Mouse (Mus musculus): ENCODE measurements around the gene Fam243. TPM values are rescaled to one million over a fixed set of nuclear protein-coding genes. Genes with fewer than 3 reads are reported as not detected.

The Fam243 gene
- polyA plus RNA-seq, 1 experiment from 2014 or later = not detected

- no peak overlapping the region for H3K9ac ChIP-seq (replicated peaks)
- no peaks in the 10 kb centered on the region for H3K4me1 ChIP-seq
- no peak overlapping the region for H3K4me2 ChIP-seq
- no peak for ATAC-seq (ENCODE audit: low FRiP score)
- H3K27ac ChIP-seq (replicated peaks) = no peak overlapping the region
- H3K36me3 ChIP-seq = no peaks in the 10 kb centered on the region
- no peaks in the 10 kb centered on the region for H3K27me3 ChIP-seq (replicated peaks)
- H3K4me3 ChIP-seq (replicated peaks) = no peak overlapping the region
- 65% methylated on average over 12 of the region's 12 CpGs for WGBS
- H3K9me3 ChIP-seq (replicated peaks) = no peaks in the 10 kb centered on the region
Observed at GRCm38 (mm10) chr16:92294267-92294970, 26.8 kb downstream of the Fam243 start.

- no peak for ATAC-seq (ENCODE audit: low FRiP score)
- Histone ChIP-seq H3K36me3 (no peaks in the 10 kb centered on the region), H3K4me2 (no peak within 1 kb of the TSS), H3K9me3 (replicated peaks) (no peaks in the 10 kb centered on the region), H3K27ac (replicated peaks) (no peak within 1 kb of the TSS), H3K4me1 (no peaks in the 10 kb centered on the region), H3K4me3 (replicated peaks) (no peak within 1 kb of the TSS), H3K27me3 (replicated peaks) (no peaks in the 10 kb centered on the region), H3K9ac (replicated peaks) (no peak within 1 kb of the TSS)
- WGBS = 83% methylated on average over 10 of the region's 10 CpGs
Observed at GRCm38 (mm10) chr16:92292101-92292500, 29.1 kb downstream of the Fam243 start, which contains the start of gene Kcne2. Kcne2 (plus strand) TSS chr16:92292389.

GRCm38 (mm10) chr16:92290045-92290444 is 31.2 kb downstream of the Fam243 start:
- Histone ChIP-seq H3K9me3 (replicated peaks) (no peaks in the 10 kb centered on the region), H3K27me3 (replicated peaks) (no peaks in the 10 kb centered on the region), H3K4me2 (no peak overlapping the region), H3K36me3 (no peaks in the 10 kb centered on the region), H3K9ac (replicated peaks) (no peak overlapping the region), H3K4me3 (replicated peaks) (no peak overlapping the region), H3K4me1 (no peaks in the 10 kb centered on the region), H3K27ac (replicated peaks) (no peak overlapping the region)
- no peak for ATAC-seq (ENCODE audit: low FRiP score)

DNA sequence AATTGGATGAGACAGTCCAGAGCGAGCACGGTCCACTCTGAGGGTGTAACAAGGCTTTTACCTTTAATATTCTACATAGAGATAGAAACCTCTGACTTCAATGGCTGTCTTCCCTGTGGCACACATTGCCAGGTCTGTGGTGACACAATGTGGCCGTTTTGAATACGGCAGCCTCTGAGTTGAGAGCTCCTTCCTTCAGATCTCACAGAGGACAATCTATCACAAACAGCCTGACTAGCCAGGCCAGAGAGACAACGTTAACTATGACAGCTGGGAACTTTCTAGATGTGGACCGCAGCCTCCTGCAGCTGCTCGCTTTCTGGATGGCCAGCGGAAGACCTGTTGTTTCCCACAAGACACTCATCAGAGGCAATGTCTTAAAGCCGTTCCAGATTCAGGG is 32.5 kb downstream of the Fam243 start:
- Histone ChIP-seq H3K36me3 (no peaks in the 10 kb centered on the region), H3K4me2 (no peak overlapping the region), H3K27me3 (replicated peaks) (no peaks in the 10 kb centered on the region), H3K4me3 (replicated peaks) (no peak overlapping the region), H3K4me1 (no peaks in the 10 kb centered on the region), H3K9me3 (replicated peaks) (no peaks in the 10 kb centered on the region), H3K27ac (replicated peaks) (no peak overlapping the region), H3K9ac (replicated peaks) (no peak overlapping the region)
- peak; percentile 35; the same call in 1 of the 2 replicates for ATAC-seq (ENCODE audit: low FRiP score)
- WGBS = 86% methylated on average over 9 of the region's 9 CpGs

DNA sequence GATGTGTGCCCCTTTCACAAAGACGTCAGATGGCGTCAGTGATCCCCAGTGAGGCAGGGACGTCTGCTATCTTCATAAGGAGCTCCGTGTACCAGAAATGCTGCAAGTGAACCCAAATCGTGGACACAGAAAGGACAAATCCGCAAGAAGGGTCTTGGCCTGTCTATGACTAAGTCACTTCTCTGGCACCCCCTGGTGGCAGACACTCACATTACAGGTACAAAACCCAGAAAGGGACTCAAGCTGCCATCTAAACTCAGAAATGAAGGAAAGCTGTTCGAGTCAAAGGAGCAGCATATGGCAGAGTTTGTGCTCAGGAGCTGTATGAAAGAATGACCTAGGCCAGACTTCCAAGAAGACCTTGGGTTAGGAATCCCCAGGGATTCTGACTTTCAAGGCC is 34.6 kb downstream of the Fam243 start:
- H3K4me1 ChIP-seq = no peaks in the 10 kb centered on the region

GRCm38 (mm10) chr16:92285068-92285467 is 36.2 kb downstream of the Fam243 start:
- H3K4me2 ChIP-seq = no peak overlapping the region
- no peaks in the 10 kb centered on the region for H3K4me1 ChIP-seq

More for the DNA sequence above, 34.6 kb downstream of the Fam243 start:
- no peak; the same call in 1 of the 2 replicates for ATAC-seq (ENCODE audit: low FRiP score)
- Histone ChIP-seq H3K27ac (replicated peaks) (no peak overlapping the region), H3K4me2 (no peak overlapping the region), H3K9ac (replicated peaks) (no peak overlapping the region), H3K4me3 (replicated peaks) (no peak overlapping the region), H3K36me3 (no peaks in the 10 kb centered on the region), H3K9me3 (replicated peaks) (no peaks in the 10 kb centered on the region), H3K27me3 (replicated peaks) (no peaks in the 10 kb centered on the region)
- 15% methylated on average over 7 of the region's 7 CpGs for WGBS

DNA sequence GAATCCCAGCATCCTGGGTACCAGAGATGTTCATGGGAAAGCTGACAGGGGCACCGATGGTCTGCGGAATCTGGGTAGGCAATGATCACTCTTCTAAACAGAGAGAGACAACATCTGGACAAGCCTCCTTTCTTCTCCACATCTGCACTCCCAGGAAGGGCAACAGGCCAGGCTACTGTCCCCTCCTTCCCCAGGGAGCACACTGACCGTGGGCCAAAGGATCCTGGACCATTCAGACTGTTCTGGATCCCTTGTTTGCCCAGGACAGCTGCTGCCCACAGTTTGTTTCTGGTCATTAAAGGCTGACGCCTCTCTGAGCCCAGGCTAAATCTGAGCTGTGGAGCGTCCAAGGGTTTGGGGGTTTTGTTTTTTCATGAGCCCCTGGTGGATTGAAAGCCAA is 38.6 kb downstream of the Fam243 start:
- H3K27me3 ChIP-seq (replicated peaks) = no peaks in the 10 kb centered on the region
- H3K4me3 ChIP-seq (replicated peaks) = no peak overlapping the region
- no peak overlapping the region for H3K4me2 ChIP-seq
- no peak overlapping the region for H3K9ac ChIP-seq (replicated peaks)
- H3K9me3 ChIP-seq (replicated peaks) = no peaks in the 10 kb centered on the region
- no peaks in the 10 kb centered on the region for H3K36me3 ChIP-seq
- no peak overlapping the region for H3K27ac ChIP-seq (replicated peaks)
- H3K4me1 ChIP-seq = no peaks in the 10 kb centered on the region
- 64% methylated on average over 5 of the region's 5 CpGs for WGBS
- no peak for ATAC-seq (ENCODE audit: low FRiP score)

More at GRCm38 (mm10) chr16:92285068-92285467, 36.2 kb downstream of the Fam243 start:
- Histone ChIP-seq H3K27me3 (replicated peaks) (no peaks in the 10 kb centered on the region), H3K4me3 (replicated peaks) (no peak overlapping the region), H3K9ac (replicated peaks) (no peak overlapping the region), H3K9me3 (replicated peaks) (no peaks in the 10 kb centered on the region), H3K27ac (replicated peaks) (no peak overlapping the region), H3K36me3 (no peaks in the 10 kb centered on the region)
- ATAC-seq (ENCODE audit: low FRiP score) = no peak
- 72% methylated on average over 10 of the region's 10 CpGs for WGBS

GRCm38 (mm10) chr16:92275526-92275925 is 45.7 kb downstream of the Fam243 start:
- Histone ChIP-seq H3K9me3 (replicated peaks) (no peaks in the 10 kb centered on the region), H3K9ac (replicated peaks) (no peak overlapping the region)

DNA sequence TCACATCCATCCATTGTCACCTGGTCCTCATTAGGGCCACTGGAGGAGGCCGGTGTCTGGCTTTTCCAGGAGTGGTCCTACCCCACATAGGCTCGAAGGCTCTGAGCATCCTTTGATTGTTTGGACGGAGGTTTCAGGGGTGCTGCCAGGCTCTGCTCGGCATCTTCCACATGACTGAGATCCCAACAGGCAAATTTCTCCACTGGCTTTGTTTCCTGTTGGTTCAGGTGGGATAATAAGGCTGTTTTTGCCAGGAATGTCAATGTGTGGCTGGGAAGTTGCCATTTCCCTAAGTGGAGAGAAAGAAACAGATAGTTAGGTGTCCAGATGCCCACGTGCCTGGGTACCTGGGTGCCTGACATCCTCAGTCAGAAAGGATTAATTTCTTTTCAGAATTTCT is 46.7 kb downstream of the Fam243 start:
- no peak overlapping the region for H3K27ac ChIP-seq (replicated peaks)
- H3K36me3 ChIP-seq = no peaks in the 10 kb centered on the region
- no peaks in the 10 kb centered on the region for H3K4me1 ChIP-seq
- H3K4me2 ChIP-seq = no peak overlapping the region
- no peaks in the 10 kb centered on the region for H3K9me3 ChIP-seq (replicated peaks)
- no peak overlapping the region for H3K9ac ChIP-seq (replicated peaks)
- no peak overlapping the region for H3K4me3 ChIP-seq (replicated peaks)
- ATAC-seq (ENCODE audit: low FRiP score) = no peak
- H3K27me3 ChIP-seq (replicated peaks) = no peaks in the 10 kb centered on the region
- 87% methylated on average over 5 of the region's 5 CpGs for WGBS

More at GRCm38 (mm10) chr16:92275526-92275925, 45.7 kb downstream of the Fam243 start:
- Histone ChIP-seq H3K4me3 (replicated peaks) (no peak overlapping the region), H3K36me3 (no peaks in the 10 kb centered on the region), H3K27me3 (replicated peaks) (no peaks in the 10 kb centered on the region), H3K4me2 (no peak overlapping the region), H3K27ac (replicated peaks) (no peak overlapping the region), H3K4me1 (no peaks in the 10 kb centered on the region)
- no peak for ATAC-seq (ENCODE audit: low FRiP score)
- WGBS = 85% methylated on average over 4 of the region's 4 CpGs

Other genes with a start within 250 kb of the Fam243 start
- 0.14 and 0.29 TPM in 2 replicates for gene Kcne2, start 29.1 kb downstream of the Fam243 start, polyA plus RNA-seq (2015; fragmentation: Nextera tagmentation; extraction: Ambion mirVana)
- gene Smim11, start 20.2 kb downstream of the Fam243 start, polyA plus RNA-seq (2015; fragmentation: Nextera tagmentation; extraction: Ambion mirVana) = 64.4 and 69.1 TPM in 2 replicates
- gene Kcne1, start 38.0 kb upstream of the Fam243 start, polyA plus RNA-seq (2015; fragmentation: Nextera tagmentation; extraction: Ambion mirVana) = 0.05 and 0.09 TPM in 2 replicates
- 67.1 and 79.4 TPM in 2 replicates for gene Rcan1, start 149.4 kb upstream of the Fam243 start, polyA plus RNA-seq (2015; fragmentation: Nextera tagmentation; extraction: Ambion mirVana)
- gene Clic6, start 164.3 kb upstream of the Fam243 start, polyA plus RNA-seq (2015; fragmentation: Nextera tagmentation; extraction: Ambion mirVana) = 0.50 and 3.5 TPM in 2 replicates

Measured in neural tube, embryonic 15.5 days (tissue).